ENCODE assay signal across 8 mouse cellular contexts in the genomic region with DNA sequence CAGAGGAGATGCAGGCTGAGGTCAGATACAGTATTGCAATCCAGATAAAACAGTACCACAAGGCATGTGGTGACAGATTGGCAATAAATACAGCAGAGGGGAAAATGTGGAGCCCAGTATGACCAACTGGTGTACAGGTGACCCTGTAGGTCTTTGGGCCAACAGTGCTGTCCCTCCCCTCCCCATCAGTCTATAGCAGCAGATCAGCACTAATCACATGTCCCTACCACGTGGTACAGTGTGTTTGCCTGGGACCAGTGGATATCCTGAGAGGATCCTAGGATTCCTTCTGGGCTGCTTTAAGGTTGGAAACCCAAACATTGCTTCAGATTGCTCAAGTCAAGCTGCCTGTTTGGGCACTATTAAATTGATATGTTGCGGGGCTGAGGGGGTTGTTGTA. TPM values are rescaled to one million over a fixed set of nuclear protein-coding genes. Genes with fewer than 3 reads are reported as not detected.
A peak's percentile ranks its signal among the peaks of the same experiment; 100 is the strongest.
DNase-seq lines count a peak whose midpoint lies in the region; ATAC-seq lines count a peak whose summit lies in the region.

No protein-coding gene starts in this region.

- WGBS in forebrain, embryonic 13.5 days, result 70% methylated on average over 2 of the region's 2 CpGs
- WGBS in limb, embryonic 15.5 days, result 80% methylated on average over 2 of the region's 2 CpGs
- WGBS in stomach, embryonic 16.5 days, result 65% methylated on average over 2 of the region's 2 CpGs

- H3K27me3 ChIP-seq in megakaryocyte, embryonic 14.5 days (replicated peaks), result no peaks in the 10 kb centered on the region
- H3K27me3 ChIP-seq in forebrain, embryonic 13.5 days, result no peaks in the 10 kb centered on the region
- H3K27me3 ChIP-seq in limb, embryonic 15.5 days, result no peaks in the 10 kb centered on the region
- no peaks in the 10 kb centered on the region for H3K27me3 ChIP-seq in stomach, embryonic 16.5 days (ENCODE audit: control insufficient read depth, insufficient read depth, low read length)

- H3K4me3 ChIP-seq in megakaryocyte, embryonic 14.5 days (replicated peaks), result peak overlapping the region; percentile 97
- peak overlapping the region; percentile 90 for H3K4me3 ChIP-seq in forebrain, embryonic 13.5 days
- H3K4me3 ChIP-seq in limb, embryonic 15.5 days, result peak overlapping the region; percentile 68
- H3K4me3 ChIP-seq in stomach, embryonic 16.5 days (replicated peaks; ENCODE audit: low read length), result peak overlapping the region; percentile 67

- H3K27ac ChIP-seq in forebrain, embryonic 13.5 days, result no peak overlapping the region
- no peak overlapping the region for H3K27ac ChIP-seq in limb, embryonic 15.5 days
- H3K27ac ChIP-seq in stomach, embryonic 16.5 days (ENCODE audit: low read length), result no peak overlapping the region

- peak overlapping the region; percentile 92 for H3K9ac ChIP-seq in forebrain, embryonic 13.5 days
- H3K9ac ChIP-seq in limb, embryonic 15.5 days, result peak overlapping the region; percentile 85; the same call in 1 of the 2 replicates
- H3K9ac ChIP-seq in stomach, embryonic 16.5 days (ENCODE audit: low read length), result peak overlapping the region; percentile 81

- no peak for DNase-seq in ovary, postnatal 36 days (ENCODE audit: low spot score)
- DNase-seq in spleen, postnatal 4 days (ENCODE audit: low spot score in 2 of 2), result no peak
- no peak for DNase-seq in cerebellum, postnatal 14 days

- peaks cover 51% of the 10 kb centered on the region for H3K36me3 ChIP-seq in megakaryocyte, embryonic 14.5 days (replicated peaks; ENCODE audit: low read length)
- peaks cover 48% of the 10 kb centered on the region for H3K36me3 ChIP-seq in forebrain, embryonic 13.5 days (ENCODE audit: poor library complexity, severe bottlenecking)
- peaks cover 48% of the 10 kb centered on the region for H3K36me3 ChIP-seq in limb, embryonic 15.5 days
- peaks cover 21% of the 10 kb centered on the region for H3K36me3 ChIP-seq in stomach, embryonic 16.5 days (ENCODE audit: control insufficient read depth, insufficient read depth, low read length)

- H3K4me2 ChIP-seq in forebrain, embryonic 13.5 days, result peak overlapping the region; percentile 97
- peak overlapping the region; percentile 89 for H3K4me2 ChIP-seq in limb, embryonic 15.5 days
- H3K4me2 ChIP-seq in stomach, embryonic 16.5 days (ENCODE audit: low read depth, low read length), result peak overlapping the region; percentile 67

- ATAC-seq in megakaryocyte, adult 5-6 weeks (ENCODE audit: poor library complexity, severe bottlenecking), result no peak
- no peak for ATAC-seq in forebrain, embryonic 13.5 days
- no peak for ATAC-seq in limb, embryonic 15.5 days (ENCODE audit: insufficient number of reproducible peaks, low FRiP score, low TSS enrichment, low read depth)
- no peak for ATAC-seq in stomach, embryonic 16.5 days (ENCODE audit: insufficient read depth, low FRiP score)

- no peaks in the 10 kb centered on the region for H3K9me3 ChIP-seq in megakaryocyte, embryonic 14.5 days
- no peaks in the 10 kb centered on the region for H3K9me3 ChIP-seq in forebrain, embryonic 13.5 days (replicated peaks)
- no peaks in the 10 kb centered on the region for H3K9me3 ChIP-seq in limb, embryonic 15.5 days
- H3K9me3 ChIP-seq in stomach, embryonic 16.5 days (replicated peaks; ENCODE audit: control insufficient read depth, low read length), result no peaks in the 10 kb centered on the region

- H3K4me1 ChIP-seq in megakaryocyte, embryonic 14.5 days, result peaks cover 41% of the 10 kb centered on the region
- H3K4me1 ChIP-seq in forebrain, embryonic 13.5 days, result peaks cover 21% of the 10 kb centered on the region
- H3K4me1 ChIP-seq in limb, embryonic 15.5 days, result peaks cover 20% of the 10 kb centered on the region
- peaks cover 14% of the 10 kb centered on the region for H3K4me1 ChIP-seq in stomach, embryonic 16.5 days (ENCODE audit: control insufficient read depth, insufficient read depth, low read length)

RNA-seq across cellular contexts. Expression of gene Man1b1, which starts 1.4 kb away (rescaled TPM):
- polyA plus RNA-seq in megakaryocyte, embryonic 14.5 days (2012; ENCODE audit: insufficient read depth, low replicate concordance), result 4.4 and 13.9 TPM in 2 replicates
- total RNA-seq in megakaryocyte, adult 5-6 weeks (2015), result 14.8 TPM in 2 replicates
- 36.8 and 40.8 TPM in 2 replicates for total RNA-seq in megakaryocyte, adult 5-6 weeks (2017)
- polyA plus RNA-seq in forebrain, embryonic 13.5 days (2015; fragmentation: Nextera tagmentation; extraction: Ambion mirVana), result 59.2 and 63.2 TPM in 2 replicates
- polyA plus RNA-seq in limb, embryonic 15.5 days (2015; fragmentation: Nextera tagmentation; extraction: Ambion mirVana), result 47.0 and 55.8 TPM in 2 replicates
- polyA plus RNA-seq in stomach, embryonic 16.5 days (2015; fragmentation: Nextera tagmentation; extraction: Ambion mirVana), result 46.0 and 47.0 TPM in 2 replicates

RNA-seq across cellular contexts. Expression of gene Grin1, which starts 14.6 kb away (rescaled TPM):
- polyA plus RNA-seq in megakaryocyte, embryonic 14.5 days (2012; ENCODE audit: insufficient read depth, low replicate concordance), result not detected in 2 replicates
- not detected in 2 replicates for total RNA-seq in megakaryocyte, adult 5-6 weeks (2015)
- total RNA-seq in megakaryocyte, adult 5-6 weeks (2017), result not detected in 2 replicates
- polyA plus RNA-seq in forebrain, embryonic 13.5 days (2015; fragmentation: Nextera tagmentation; extraction: Ambion mirVana), result 5.6 and 7.9 TPM in 2 replicates
- 0.71 and 0.87 TPM in 2 replicates for polyA plus RNA-seq in limb, embryonic 15.5 days (2015; fragmentation: Nextera tagmentation; extraction: Ambion mirVana)
- polyA plus RNA-seq in stomach, embryonic 16.5 days (2015; fragmentation: Nextera tagmentation; extraction: Ambion mirVana), result 2.0 and 2.3 TPM in 2 replicates

RNA-seq across cellular contexts. Expression of gene Dpp7, which starts 22.6 kb away (rescaled TPM):
- 4.3 and 4.4 TPM in 2 replicates for polyA plus RNA-seq in megakaryocyte, embryonic 14.5 days (2012; ENCODE audit: insufficient read depth, low replicate concordance)
- total RNA-seq in megakaryocyte, adult 5-6 weeks (2015), result 25.1 and 30.5 TPM in 2 replicates
- 27.8 and 50.7 TPM in 2 replicates for total RNA-seq in megakaryocyte, adult 5-6 weeks (2017)
- polyA plus RNA-seq in forebrain, embryonic 13.5 days (2015; fragmentation: Nextera tagmentation; extraction: Ambion mirVana), result 22.8 and 23.3 TPM in 2 replicates
- 24.0 and 25.1 TPM in 2 replicates for polyA plus RNA-seq in limb, embryonic 15.5 days (2015; fragmentation: Nextera tagmentation; extraction: Ambion mirVana)
- polyA plus RNA-seq in stomach, embryonic 16.5 days (2015; fragmentation: Nextera tagmentation; extraction: Ambion mirVana), result 23.8 and 26.8 TPM in 2 replicates

RNA-seq across cellular contexts. Expression of gene Uap1l1, which starts 31.9 kb away (rescaled TPM):
- polyA plus RNA-seq in megakaryocyte, embryonic 14.5 days (2012; ENCODE audit: insufficient read depth, low replicate concordance), result 12.1 and 13.3 TPM in 2 replicates
- 34.4 and 36.0 TPM in 2 replicates for total RNA-seq in megakaryocyte, adult 5-6 weeks (2015)
- total RNA-seq in megakaryocyte, adult 5-6 weeks (2017), result 11.0 and 12.6 TPM in 2 replicates
- 2.2 and 3.5 TPM in 2 replicates for polyA plus RNA-seq in forebrain, embryonic 13.5 days (2015; fragmentation: Nextera tagmentation; extraction: Ambion mirVana)
- polyA plus RNA-seq in limb, embryonic 15.5 days (2015; fragmentation: Nextera tagmentation; extraction: Ambion mirVana), result 16.9 and 23.6 TPM in 2 replicates
- 34.8 and 40.0 TPM in 2 replicates for polyA plus RNA-seq in stomach, embryonic 16.5 days (2015; fragmentation: Nextera tagmentation; extraction: Ambion mirVana)

RNA-seq across cellular contexts. Expression of gene Sapcd2, which starts 38.6 kb away (rescaled TPM):
- polyA plus RNA-seq in megakaryocyte, embryonic 14.5 days (2012; ENCODE audit: insufficient read depth, low replicate concordance), result 26.7 and 29.9 TPM in 2 replicates
- 4.9 and 5.5 TPM in 2 replicates for total RNA-seq in megakaryocyte, adult 5-6 weeks (2015)
- 3.6 and 4.6 TPM in 2 replicates for total RNA-seq in megakaryocyte, adult 5-6 weeks (2017)
- polyA plus RNA-seq in forebrain, embryonic 13.5 days (2015; fragmentation: Nextera tagmentation; extraction: Ambion mirVana), result 49.4 and 62.3 TPM in 2 replicates
- polyA plus RNA-seq in limb, embryonic 15.5 days (2015; fragmentation: Nextera tagmentation; extraction: Ambion mirVana), result 30.5 and 31.9 TPM in 2 replicates
- polyA plus RNA-seq in stomach, embryonic 16.5 days (2015; fragmentation: Nextera tagmentation; extraction: Ambion mirVana), result 30.7 and 35.9 TPM in 2 replicates
